21 mouse cellular contexts compared by ENCODE assay signal in the genomic region with DNA sequence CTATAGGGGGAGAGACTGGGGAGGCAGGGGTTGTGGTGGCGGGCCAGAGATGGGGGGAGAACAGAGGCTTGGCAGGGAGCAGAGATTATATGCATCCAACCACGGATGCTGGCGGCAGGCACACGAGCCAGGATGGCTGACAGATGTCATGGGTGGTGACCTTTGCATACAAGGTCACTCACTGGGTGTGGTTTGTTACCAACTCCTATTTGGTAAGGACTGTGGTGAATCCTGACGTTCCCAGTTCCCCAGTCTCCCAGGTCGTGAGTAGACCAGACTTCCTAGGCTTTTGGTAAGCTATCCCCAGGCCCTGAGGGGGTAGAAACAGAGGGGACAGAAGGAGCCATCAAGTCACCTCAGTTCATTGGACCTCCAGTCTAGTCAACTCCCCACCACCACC. TPM values are rescaled to one million over a fixed set of nuclear protein-coding genes. Genes with fewer than 3 reads are reported as not detected.
DNase-seq lines count a peak whose midpoint lies in the region; ATAC-seq lines count a peak whose summit lies in the region.
"Had no signal": no experiment of that assay in that cellular context is flagged by ENCODE, and none has a peak within 500 bp of the region (broad histone marks: within the 10 kb centered on the region; RNA-seq: fewer than 3 reads in every experiment).

No protein-coding gene starts in this region.

- no peaks in the 10 kb centered on the region for H3K9me3 ChIP-seq in liver, embryonic 12.5 days (replicated peaks)
- H3K9me3 ChIP-seq: G1E had no signal

- H3K9ac ChIP-seq in liver, embryonic 12.5 days = no peak overlapping the region

- no peak overlapping the region for H3K4me2 ChIP-seq in liver, embryonic 12.5 days

- ATAC-seq in liver, embryonic 12.5 days = no peak
- ATAC-seq: activated CD4-positive, CD25-positive, alpha-beta regulatory T cell, adult 4 months; CD4-positive, CD25-positive, alpha-beta regulatory T cell, adult 4 months; Patski had no signal

- WGBS in liver, embryonic 12.5 days (ENCODE audit: insufficient replicate concordance) = 48% methylated on average over 6 of the region's 6 CpGs

- no peak overlapping the region for H3K4me3 ChIP-seq in liver, embryonic 12.5 days

- no peaks in the 10 kb centered on the region for H3K36me3 ChIP-seq in liver, embryonic 12.5 days
- H3K36me3 ChIP-seq: G1E had no signal

- peak; percentile 59 for DNase-seq in ES-CJ7 (ENCODE audit: low read depth, low spot score)
- peak; percentile 57 for DNase-seq in ZHBTc4 (ENCODE audit: low read depth, low spot score)
- no peak for DNase-seq in thymus, postnatal 14 days
- DNase-seq: adrenal gland, adult 2 months; adrenal gland, adult 8-10 months; adrenal gland, postnatal 10 days; adrenal gland, postnatal 14 days; adrenal gland, postnatal 25 days; adrenal gland, postnatal 36 days; B cell, adult 2 months; cerebellum, adult 11 months; cerebellum, adult 11-12 months; cerebellum, adult 18-20 months; cerebellum, adult 2 months; cerebellum, adult 8-10 months had no signal

- peaks cover 18% of the 10 kb centered on the region for H3K27me3 ChIP-seq in liver, embryonic 12.5 days (replicated peaks)
- H3K27me3 ChIP-seq: Patski had no signal

- no peak overlapping the region for H3K27ac ChIP-seq in liver, embryonic 12.5 days

- no peaks in the 10 kb centered on the region for H3K4me1 ChIP-seq in liver, embryonic 12.5 days

RNA-seq across cellular contexts. Expression of a gene that starts 10.2 kb away (rescaled TPM):
- not detected in 2 replicates for polyA plus RNA-seq in liver, embryonic 12.5 days (2016; fragmentation: Nextera tagmentation; extraction: Ambion mirVana)
- polyA plus RNA-seq: activated CD4-positive, CD25-positive, alpha-beta regulatory T cell, adult 4 months; CD4-positive, CD25-positive, alpha-beta regulatory T cell, adult 4 months; G1E; Patski had no signal

RNA-seq across cellular contexts. Expression of a gene that starts 21.9 kb away (rescaled TPM):
- polyA plus RNA-seq in liver, embryonic 12.5 days (2016; fragmentation: Nextera tagmentation; extraction: Ambion mirVana) = 0.41 and 1.2 TPM in 2 replicates
- polyA plus RNA-seq: activated CD4-positive, CD25-positive, alpha-beta regulatory T cell, adult 4 months; CD4-positive, CD25-positive, alpha-beta regulatory T cell, adult 4 months; G1E had no signal

RNA-seq across cellular contexts. Expression of a gene that starts 32.5 kb away (rescaled TPM):
- not detected in 2 replicates for polyA plus RNA-seq in liver, embryonic 12.5 days (2016; fragmentation: Nextera tagmentation; extraction: Ambion mirVana)
- polyA plus RNA-seq: activated CD4-positive, CD25-positive, alpha-beta regulatory T cell, adult 4 months; adrenal gland, adult 2 months; C2C12; CD4-positive, CD25-positive, alpha-beta regulatory T cell, adult 4 months; G1E; Patski had no signal

RNA-seq across cellular contexts. Expression of a gene that starts 40.7 kb away (rescaled TPM):
- 0.08 and 0.23 TPM in 2 replicates for polyA plus RNA-seq in liver, embryonic 12.5 days (2016; fragmentation: Nextera tagmentation; extraction: Ambion mirVana)
- polyA plus RNA-seq: G1E had no signal
